Mouse (Mus musculus): ENCODE data around the gene Ngdn.
"Not testable (repeated sequence)": the region's sequence is repeated elsewhere in the genome, so short reads cannot be mapped to it uniquely, and the experiment has no call there.

Ngdn gene

GRCm38 (mm10) chr14:54999868-55000267 lies 15.4 kb upstream of the Ngdn start:
- DNase-seq (ENCODE audit: low spot score): not testable (repeated sequence)

- DNase-seq (ENCODE audit: low spot score): no peak
Measured at GRCm38 (mm10) chr14:55000814-55001213, 14.4 kb upstream of the Ngdn start.

- DNase-seq (ENCODE audit: low spot score): no peak
Measured at GRCm38 (mm10) chr14:55001446-55001845, 13.8 kb upstream of the Ngdn start.

GRCm38 (mm10) chr14:55001938-55002686 lies 13.1 kb upstream of the Ngdn start:
- DNase-seq (ENCODE audit: low spot score): no peak

- DNase-seq (ENCODE audit: low spot score): no peak
Measured at GRCm38 (mm10) chr14:55002687-55003120, 12.6 kb upstream of the Ngdn start.

GRCm38 (mm10) chr14:55003878-55004855 lies 11.1 kb upstream of the Ngdn start:
- DNase-seq (ENCODE audit: low spot score): no peak

- DNase-seq (ENCODE audit: low spot score): no peak
Measured at GRCm38 (mm10) chr14:55005506-55005905, 9.7 kb upstream of the Ngdn start.

GRCm38 (mm10) chr14:55005967-55006366 lies 9.3 kb upstream of the Ngdn start:
- DNase-seq (ENCODE audit: low spot score): no peak

GRCm38 (mm10) chr14:55006541-55006940 lies 8.7 kb upstream of the Ngdn start:
- DNase-seq (ENCODE audit: low spot score): no peak

- DNase-seq (ENCODE audit: low spot score): no peak
Measured at GRCm38 (mm10) chr14:55007120-55007908, 7.9 kb upstream of the Ngdn start.

GRCm38 (mm10) chr14:55008417-55008816 lies 6.8 kb upstream of the Ngdn start:
- no peak for DNase-seq (ENCODE audit: low spot score)

GRCm38 (mm10) chr14:55011116-55011515 lies 4.1 kb upstream of the Ngdn start:
- no peak for DNase-seq (ENCODE audit: low spot score)

GRCm38 (mm10) chr14:55014591-55014990 lies 663 bp upstream of the Ngdn start:
- peak; percentile 54 for DNase-seq (ENCODE audit: low spot score)

GRCm38 (mm10) chr14:55015767-55016111 lies 485 bp downstream of the Ngdn start:
- DNase-seq (ENCODE audit: low spot score): no peak

GRCm38 (mm10) chr14:55016876-55017275 lies 1.6 kb downstream of the Ngdn start:
- DNase-seq (ENCODE audit: low spot score): no peak

GRCm38 (mm10) chr14:55020394-55020793 lies 5.1 kb downstream of the Ngdn start:
- no peak for DNase-seq (ENCODE audit: low spot score)

GRCm38 (mm10) chr14:55023011-55023410 lies 7.8 kb downstream of the Ngdn start:
- DNase-seq (ENCODE audit: low spot score): no peak

GRCm38 (mm10) chr14:55024236-55024635 lies 9.0 kb downstream of the Ngdn start:
- DNase-seq (ENCODE audit: low spot score): no peak

- no peak for DNase-seq (ENCODE audit: low spot score)
Measured at GRCm38 (mm10) chr14:55025527-55025926, 10.3 kb downstream of the Ngdn start.

GRCm38 (mm10) chr14:55027251-55027650 lies 12.0 kb downstream of the Ngdn start:
- DNase-seq (ENCODE audit: low spot score): no peak

- DNase-seq (ENCODE audit: low spot score): no peak
Measured at GRCm38 (mm10) chr14:55027653-55028052, 12.4 kb downstream of the Ngdn start.

- no peak for DNase-seq (ENCODE audit: low spot score)
Measured at GRCm38 (mm10) chr14:55028333-55028835, 13.1 kb downstream of the Ngdn start.

Measured in left cerebral cortex, adult 11 months (tissue).